Mouse (Mus musculus) neural tube, embryonic 11.5 days (tissue): ENCODE data around the gene Rdh7. TPM values are rescaled to one million over a fixed set of nuclear protein-coding genes. Genes with fewer than 3 reads are reported as not detected.
"Not testable (repeated sequence)": the region's sequence is repeated elsewhere in the genome, so short reads cannot be mapped to it uniquely, and the experiment has no call there.

Experiments
- ATAC-seq: fragments of 200-750 bp; cut with Nextera tagmentation; 2 replicates; pipeline ENCODE4 v1.8.0; 2017; ENCODE audit warnings: moderate number of reproducible peaks, mild to moderate bottlenecking, moderate TSS enrichment, moderate library complexity; ENCODE audit not compliant: insufficient read depth, low FRiP score, low TSS enrichment
- DNase-seq: peaks from one replicate; pipeline ENCODE4 v3.0.0-alpha.2; 2015; ENCODE audit warnings: low spot score
- H3K27ac ChIP-seq: fragments of 300-500 bp; sonication (generic); 2 replicates; pipeline ENCODE4 v1.5.1; 2014; ENCODE audit warnings: low read depth, mild to moderate bottlenecking, low read length
- H3K27me3 ChIP-seq: fragments of 300-500 bp; sonication (generic); 2 replicates; pipeline ENCODE4 v1.6.1; 2014; ENCODE audit warnings: mild to moderate bottlenecking, low read length, mixed read lengths; ENCODE audit not compliant: control insufficient read depth, insufficient read depth
- H3K36me3 ChIP-seq: fragments of 300-500 bp; sonication (generic); 2 replicates; pipeline ENCODE4 v1.6.1; 2014; ENCODE audit warnings: mild to moderate bottlenecking, low read length, moderate library complexity, mixed read lengths; ENCODE audit not compliant: control insufficient read depth, insufficient read depth
- H3K4me1 ChIP-seq: fragments of 300-500 bp; sonication (generic); 2 replicates; pipeline ENCODE4 v1.6.1; 2014; ENCODE audit warnings: low read length, mixed read lengths; ENCODE audit not compliant: control insufficient read depth, insufficient read depth
- H3K4me2 ChIP-seq: fragments of 300-500 bp; sonication (generic); 2 replicates; pipeline ENCODE4 v1.6.1; 2014; ENCODE audit warnings: low read depth, mild to moderate bottlenecking, moderate library complexity
- H3K4me3 ChIP-seq: fragments of 300-500 bp; sonication (generic); 2 replicates; pipeline ENCODE4 v1.5.1; 2014; ENCODE audit warnings: low read depth, low read length
- H3K9ac ChIP-seq: fragments of 300-500 bp; sonication (generic); 2 replicates; pipeline ENCODE4 v1.6.1; 2014; ENCODE audit warnings: mild to moderate bottlenecking, low read length
- H3K9me3 ChIP-seq: fragments of 300-500 bp; sonication (generic); 2 replicates; pipeline ENCODE4 v1.6.1; 2016; ENCODE audit warnings: low read length; ENCODE audit not compliant: control insufficient read depth
- WGBS: fragments of 180-500 bp; shearing (Covaris S2); extraction: QIAGEN DNeasy Blood & Tissue Kit; methylation state at CpG from one replicate; pipeline ENCODE4 v1.1.7; 2014; 5-methylcytosine and 5-hydroxymethylcytosine counted together
- polyA plus RNA-seq: library from polyadenylated mRNA; unstranded; fragments of >200 nt; fragmentation: Nextera tagmentation; extraction: Ambion mirVana; gene quantifications from 2 replicates; pipeline ENCODE4 v1.2.1, GENCODE M21; 2014

Rdh7 gene
- polyA plus RNA-seq, 1 experiment from 2014 or later: not detected

GRCm38 (mm10) chr10:127922241-127922640 lies 33.6 kb upstream of the Rdh7 start:
- ATAC-seq (no peak), DNase-seq (no peak)
- no peak overlapping the region for H3K9ac ChIP-seq
- H3K4me1 ChIP-seq: no peaks in the 10 kb centered on the region
- WGBS: 93% methylated on average over 1 of the region's 1 CpGs
- H3K27ac ChIP-seq: no peak overlapping the region
- no peaks in the 10 kb centered on the region for H3K27me3 ChIP-seq
- no peaks in the 10 kb centered on the region for H3K36me3 ChIP-seq
- no peak overlapping the region for H3K4me2 ChIP-seq
- no peaks in the 10 kb centered on the region for H3K9me3 ChIP-seq
- H3K4me3 ChIP-seq: no peak overlapping the region

- WGBS: 94% methylated on average over 5 of the region's 5 CpGs
- H3K9me3 ChIP-seq: no peaks in the 10 kb centered on the region
- no peak overlapping the region for H3K4me2 ChIP-seq
- H3K4me3 ChIP-seq: no peak overlapping the region
- no peak overlapping the region for H3K27ac ChIP-seq
- DNase-seq (no peak), ATAC-seq (no peak)
- no peak overlapping the region for H3K9ac ChIP-seq
- H3K36me3 ChIP-seq: no peaks in the 10 kb centered on the region
- H3K27me3 ChIP-seq: no peaks in the 10 kb centered on the region
- no peaks in the 10 kb centered on the region for H3K4me1 ChIP-seq
These were observed 29.0 kb upstream of the Rdh7 start for GRCm38 (mm10) chr10:127917651-127918050.

- H3K27ac ChIP-seq, DNase-seq, H3K4me2 ChIP-seq, H3K4me3 ChIP-seq, H3K4me1 ChIP-seq, H3K27me3 ChIP-seq, H3K36me3 ChIP-seq, H3K9ac ChIP-seq, ATAC-seq, H3K9me3 ChIP-seq: not testable (repeated sequence)
- WGBS: 91% methylated on average over 3 of the region's 3 CpGs
These were observed 28.6 kb upstream of the Rdh7 start for GRCm38 (mm10) chr10:127917183-127917582.

GRCm38 (mm10) chr10:127915578-127915977 lies 27.0 kb upstream of the Rdh7 start:
- Histone ChIP-seq H3K9ac (no peak overlapping the region), H3K4me2 (no peak overlapping the region), H3K27me3 (no peaks in the 10 kb centered on the region), H3K9me3 (no peaks in the 10 kb centered on the region), H3K27ac (no peak overlapping the region), H3K4me1 (no peaks in the 10 kb centered on the region), H3K36me3 (no peaks in the 10 kb centered on the region), H3K4me3 (no peak overlapping the region)
- ATAC-seq: no peak
- no peak for DNase-seq
- 93% methylated on average over 1 of the region's 1 CpGs for WGBS

- ATAC-seq: no peak
- Histone ChIP-seq H3K9ac (no peak overlapping the region), H3K36me3 (no peaks in the 10 kb centered on the region), H3K4me3 (no peak overlapping the region), H3K4me1 (no peaks in the 10 kb centered on the region), H3K27ac (no peak overlapping the region), H3K27me3 (no peaks in the 10 kb centered on the region), H3K4me2 (no peak overlapping the region), H3K9me3 (no peaks in the 10 kb centered on the region)
- DNase-seq: no peak
These were observed 18.9 kb upstream of the Rdh7 start for GRCm38 (mm10) chr10:127907386-127907951.

GRCm38 (mm10) chr10:127906138-127906537 lies 17.5 kb upstream of the Rdh7 start:
- no peaks in the 10 kb centered on the region for H3K4me1 ChIP-seq
- DNase-seq (no peak), ATAC-seq (no peak)
- H3K27ac ChIP-seq: no peak overlapping the region
- H3K9me3 ChIP-seq: no peaks in the 10 kb centered on the region
- H3K4me3 ChIP-seq: no peak overlapping the region
- H3K27me3 ChIP-seq: no peaks in the 10 kb centered on the region
- H3K36me3 ChIP-seq: no peaks in the 10 kb centered on the region
- 55% methylated on average over 2 of the region's 2 CpGs for WGBS
- H3K9ac ChIP-seq: no peak overlapping the region
- no peak overlapping the region for H3K4me2 ChIP-seq

GRCm38 (mm10) chr10:127904718-127905446 lies 16.3 kb upstream of the Rdh7 start:
- no peak overlapping the region for H3K9ac ChIP-seq
- no peak overlapping the region for H3K27ac ChIP-seq
- H3K4me2 ChIP-seq: no peak overlapping the region
- H3K27me3 ChIP-seq: no peaks in the 10 kb centered on the region
- H3K36me3 ChIP-seq: no peaks in the 10 kb centered on the region
- H3K4me3 ChIP-seq: no peak overlapping the region
- ATAC-seq (no peak), DNase-seq (no peak)
- H3K4me1 ChIP-seq: no peaks in the 10 kb centered on the region
- WGBS: 82% methylated on average over 7 of the region's 7 CpGs
- no peaks in the 10 kb centered on the region for H3K9me3 ChIP-seq

GRCm38 (mm10) chr10:127903116-127903515 lies 14.5 kb upstream of the Rdh7 start:
- no peak overlapping the region for H3K27ac ChIP-seq
- WGBS: 72% methylated on average over 1 of the region's 1 CpGs
- ATAC-seq (no peak), DNase-seq (no peak)
- H3K9ac ChIP-seq: no peak overlapping the region
- no peaks in the 10 kb centered on the region for H3K9me3 ChIP-seq
- no peaks in the 10 kb centered on the region for H3K4me1 ChIP-seq
- H3K27me3 ChIP-seq: no peaks in the 10 kb centered on the region
- no peaks in the 10 kb centered on the region for H3K36me3 ChIP-seq
- no peak overlapping the region for H3K4me3 ChIP-seq
- no peak overlapping the region for H3K4me2 ChIP-seq

- Histone ChIP-seq H3K36me3 (no peaks in the 10 kb centered on the region), H3K4me1 (no peaks in the 10 kb centered on the region), H3K27ac (no peak overlapping the region), H3K9me3 (no peaks in the 10 kb centered on the region), H3K27me3 (no peaks in the 10 kb centered on the region), H3K9ac (no peak overlapping the region), H3K4me3 (no peak overlapping the region), H3K4me2 (no peak overlapping the region)
- WGBS: 84% methylated on average over 4 of the region's 4 CpGs
- no peak for ATAC-seq
- no peak for DNase-seq
These were observed 13.1 kb upstream of the Rdh7 start for GRCm38 (mm10) chr10:127901751-127902150.
